26 mouse cellular contexts compared by ENCODE assay signal in the genomic region with DNA sequence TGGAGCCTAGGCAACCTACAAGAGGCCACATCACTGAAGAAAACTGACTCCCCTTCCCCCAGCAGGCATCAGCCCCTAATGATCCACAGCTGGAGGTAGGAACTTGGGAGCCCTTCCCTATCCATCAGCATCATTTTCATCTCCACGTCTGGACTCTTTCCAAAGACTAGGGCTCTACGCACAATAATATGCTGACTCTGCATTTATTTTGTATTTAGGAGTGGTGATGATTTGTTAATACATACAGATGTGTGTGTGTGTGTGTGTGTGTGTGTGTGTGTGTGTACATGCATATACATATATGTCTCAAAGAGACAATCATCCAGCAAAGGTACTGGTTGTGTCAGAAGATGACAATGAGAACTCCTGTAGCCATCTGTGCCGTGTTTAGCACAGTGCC.
"Had no signal": no experiment of that assay in that cellular context is flagged by ENCODE, and none has a peak within 500 bp of the region (broad histone marks: within the 10 kb centered on the region; RNA-seq: fewer than 3 reads in every experiment).

No protein-coding gene starts in this region.

- H3K36me3 ChIP-seq: heart, embryonic 10.5 days; heart, embryonic 12.5 days; hindbrain, embryonic 13.5 days; hindbrain, embryonic 15.5 days; kidney, embryonic 15.5 days; limb, embryonic 13.5 days; limb, embryonic 15.5 days; liver, embryonic 12.5 days had no signal

- DNase-seq: gastrocnemius, adult 2 months; gastrocnemius, postnatal 10 days; gastrocnemius, postnatal 25 days; heart, adult 18-20 months; heart, postnatal 10 days; heart, postnatal 36 days; kidney, adult 11 months; kidney, adult 2 months; kidney, adult 9 months; kidney, postnatal 14 days; kidney, postnatal 36 days; layer of hippocampus, adult 9-11 months; layer of hippocampus, postnatal 36 days; left cerebral cortex, postnatal 4 days had no signal

- H3K4me2 ChIP-seq: heart, embryonic 12.5 days; hindbrain, embryonic 13.5 days; hindbrain, embryonic 15.5 days; kidney, embryonic 15.5 days; limb, embryonic 13.5 days; limb, embryonic 15.5 days; liver, embryonic 12.5 days had no signal

- H3K9me3 ChIP-seq: heart, embryonic 10.5 days; heart, embryonic 12.5 days; hindbrain, embryonic 13.5 days; hindbrain, embryonic 15.5 days; kidney, embryonic 15.5 days; limb, embryonic 13.5 days; limb, embryonic 15.5 days; liver, embryonic 12.5 days had no signal

- H3K9ac ChIP-seq: heart, embryonic 12.5 days; hindbrain, embryonic 13.5 days; hindbrain, embryonic 15.5 days; kidney, embryonic 15.5 days; limb, embryonic 13.5 days; limb, embryonic 15.5 days; liver, embryonic 12.5 days; liver, embryonic 14.5 days had no signal

- H3K4me1 ChIP-seq: heart, embryonic 10.5 days; heart, embryonic 12.5 days; hindbrain, embryonic 13.5 days; hindbrain, embryonic 15.5 days; kidney, embryonic 15.5 days; limb, embryonic 13.5 days; limb, embryonic 15.5 days; liver, embryonic 12.5 days had no signal

- H3K4me3 ChIP-seq: gastrocnemius, adult 2 months; heart, embryonic 10.5 days; heart, embryonic 12.5 days; hindbrain, embryonic 13.5 days; hindbrain, embryonic 15.5 days; kidney, embryonic 15.5 days; limb, embryonic 13.5 days; limb, embryonic 15.5 days; liver, embryonic 12.5 days had no signal

- H3K27me3 ChIP-seq: heart, embryonic 12.5 days; hindbrain, embryonic 13.5 days; hindbrain, embryonic 15.5 days; kidney, embryonic 15.5 days; limb, embryonic 13.5 days; limb, embryonic 15.5 days; liver, embryonic 12.5 days had no signal

- H3K27ac ChIP-seq: gastrocnemius, adult 2 months; heart, embryonic 10.5 days; hindbrain, embryonic 13.5 days; hindbrain, embryonic 15.5 days; hindbrain, postnatal 0 days; kidney, embryonic 15.5 days; kidney, postnatal 0 days; limb, embryonic 13.5 days; limb, embryonic 15.5 days; liver, embryonic 12.5 days; liver, embryonic 14.5 days had no signal

- ATAC-seq: hindbrain, postnatal 0 days; intestine, embryonic 16.5 days; liver, embryonic 12.5 days had no signal
